Mouse (Mus musculus): ENCODE results near the gene Snx9.
A peak's percentile ranks its signal among the peaks of the same experiment; 100 is the strongest.

The Snx9 gene

DNA sequence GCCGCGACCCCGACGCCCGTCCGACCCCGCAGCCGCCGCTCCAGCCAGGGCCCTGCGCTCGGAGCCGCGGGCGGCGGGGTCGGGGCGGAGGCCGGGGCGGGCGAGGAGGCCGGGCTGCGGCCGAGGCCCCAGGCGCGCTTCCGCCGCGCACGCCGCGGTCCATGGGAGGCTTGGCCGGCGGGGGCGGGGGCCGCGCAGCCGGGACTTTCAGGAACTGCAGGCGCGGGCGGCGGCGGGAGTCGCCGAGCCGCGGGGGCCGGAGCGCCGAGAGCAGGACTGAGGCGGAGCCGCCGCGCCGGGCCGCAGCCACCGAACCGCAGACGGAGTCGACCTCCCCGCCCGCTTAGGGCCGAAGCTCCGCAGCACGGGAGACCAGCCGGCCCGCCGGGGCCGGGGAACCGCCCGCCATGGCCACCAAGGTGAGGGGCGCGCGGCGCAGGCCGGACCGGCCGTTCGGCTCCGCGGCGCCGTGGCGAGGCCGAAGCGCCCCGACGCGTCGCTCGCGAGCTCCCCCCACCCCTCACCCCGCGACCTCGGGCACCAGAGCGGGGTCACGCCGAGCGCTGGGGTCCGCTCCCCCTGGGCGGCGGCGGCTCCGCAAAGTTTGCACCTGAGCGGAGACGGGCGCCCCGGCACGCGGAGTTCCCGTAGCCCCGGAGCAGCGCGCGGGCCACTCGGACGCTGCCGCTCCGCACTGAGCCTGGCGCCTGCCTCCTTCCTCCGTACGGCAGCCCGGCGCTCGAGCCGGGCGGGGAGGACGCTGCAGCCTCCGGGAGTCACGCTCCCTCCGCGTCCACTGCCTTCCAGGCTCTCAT, at the start of gene Snx9:
Gene Snx9, plus strand, starts transcription at position 202 of the 815 bp plus-strand sequence.
- DNase-seq (ENCODE audit: low spot score): peak; percentile 78

DNA sequence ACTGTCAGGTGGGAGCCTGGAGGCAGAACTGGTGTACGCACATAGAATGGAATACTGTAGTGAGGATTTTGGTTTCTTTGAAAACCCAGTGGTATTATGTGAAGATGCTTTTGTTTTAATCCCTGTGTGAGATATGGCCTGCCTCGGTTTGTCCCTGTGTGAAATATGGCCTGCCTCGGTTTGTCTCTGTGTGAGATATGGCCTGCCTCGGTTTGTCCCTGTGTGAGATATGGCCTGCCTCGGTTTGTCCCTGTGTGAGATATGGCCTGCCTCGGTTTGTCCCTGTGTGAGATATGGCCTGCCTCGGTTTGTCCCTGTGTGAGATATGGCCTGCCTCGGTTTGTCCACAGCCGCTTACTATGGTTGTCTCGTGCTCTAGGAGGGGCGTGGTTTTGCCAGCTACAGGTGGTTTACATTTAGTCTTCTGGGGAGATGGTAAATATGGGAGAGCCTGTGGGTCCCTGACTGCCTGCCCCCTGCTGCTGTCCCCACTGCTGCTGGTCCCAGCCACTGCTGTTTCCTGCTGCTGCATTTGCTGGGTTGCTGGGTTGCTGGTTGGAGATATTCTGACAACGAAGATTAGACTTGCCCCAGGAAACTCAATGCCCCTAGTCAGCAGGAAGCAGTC, 48.9 kb upstream of the Snx9 start:
- DNase-seq (ENCODE audit: low spot score): no peak

DNA sequence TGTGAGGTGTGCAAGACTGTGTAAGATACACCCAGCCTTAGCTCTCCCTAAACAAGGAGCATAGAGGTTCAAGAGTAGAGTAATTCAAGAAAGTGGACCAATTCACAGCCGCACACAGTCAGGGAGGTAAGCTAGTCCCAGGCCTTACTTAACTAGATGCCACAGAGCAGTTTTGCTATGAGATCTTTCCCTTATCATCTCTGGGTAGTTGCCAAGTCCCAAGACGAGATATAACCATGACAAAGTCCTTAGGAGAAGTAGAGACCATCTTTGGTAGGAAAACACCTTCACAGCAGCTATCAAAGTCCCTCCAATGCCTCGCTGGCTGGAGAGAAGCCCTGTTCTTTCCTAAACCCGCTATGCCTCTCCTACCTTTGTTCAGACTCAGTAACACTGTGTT, 47.5 kb upstream of the Snx9 start:
- no peak for DNase-seq (ENCODE audit: low spot score)

DNA sequence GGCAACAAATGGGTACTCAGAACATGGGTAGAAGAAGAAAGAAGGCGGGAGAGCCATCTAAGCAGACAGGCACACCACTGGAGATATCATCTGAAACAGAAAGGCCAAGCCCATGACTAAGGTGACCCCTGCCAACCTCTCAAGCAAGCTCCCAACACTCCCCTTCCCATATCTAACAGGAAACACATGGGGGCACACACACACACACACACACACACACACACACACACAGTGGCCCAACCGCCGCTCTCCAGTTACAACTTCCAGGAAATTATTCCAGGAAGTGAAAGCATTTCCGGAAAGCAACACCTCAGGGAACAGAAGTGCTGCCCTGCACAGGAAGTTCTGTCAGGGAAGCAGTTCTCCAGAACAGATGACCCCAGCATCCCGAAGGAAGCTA, 46.9 kb upstream of the Snx9 start:
- no peak for DNase-seq (ENCODE audit: low spot score)

DNA sequence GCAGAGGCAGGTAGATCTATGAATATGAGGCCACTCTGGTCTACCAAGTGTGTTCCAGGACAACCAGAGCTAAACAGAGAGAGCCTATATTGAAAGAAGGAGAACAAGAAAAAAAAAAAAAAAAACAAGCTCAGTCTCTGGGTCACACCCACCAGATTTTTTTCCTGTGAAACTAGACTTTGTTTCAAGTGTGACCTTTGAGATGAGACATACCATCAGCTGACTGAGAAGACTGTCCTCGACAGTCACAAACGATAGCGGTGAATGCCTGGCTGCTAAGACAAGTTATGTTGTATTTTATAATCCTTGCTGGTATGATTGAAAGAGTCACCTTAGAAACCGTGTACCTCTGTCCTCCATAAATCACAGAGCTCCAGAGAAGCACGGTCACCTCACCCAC, 45.8 kb upstream of the Snx9 start:
- DNase-seq (ENCODE audit: low spot score): no peak

DNA sequence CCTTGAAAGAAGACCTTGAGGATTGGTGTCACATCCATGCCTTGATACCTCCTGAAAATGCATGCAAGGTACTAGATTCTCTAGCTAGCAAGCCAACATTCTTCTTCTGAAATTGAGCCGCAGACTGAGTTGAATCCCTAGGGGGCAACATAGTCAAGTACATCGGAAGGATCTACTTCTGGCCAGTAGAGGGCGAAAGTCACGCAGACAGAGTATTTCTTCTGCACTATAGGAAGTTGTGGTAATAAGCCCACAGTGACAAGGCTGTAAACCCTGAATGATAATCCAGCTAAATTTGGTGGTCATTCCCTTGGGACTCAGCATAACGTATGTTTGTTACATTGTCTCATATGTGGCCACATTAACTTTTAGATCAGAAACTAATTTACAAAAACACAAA, 45.3 kb upstream of the Snx9 start:
- DNase-seq (ENCODE audit: low spot score): peak; percentile 48

DNA sequence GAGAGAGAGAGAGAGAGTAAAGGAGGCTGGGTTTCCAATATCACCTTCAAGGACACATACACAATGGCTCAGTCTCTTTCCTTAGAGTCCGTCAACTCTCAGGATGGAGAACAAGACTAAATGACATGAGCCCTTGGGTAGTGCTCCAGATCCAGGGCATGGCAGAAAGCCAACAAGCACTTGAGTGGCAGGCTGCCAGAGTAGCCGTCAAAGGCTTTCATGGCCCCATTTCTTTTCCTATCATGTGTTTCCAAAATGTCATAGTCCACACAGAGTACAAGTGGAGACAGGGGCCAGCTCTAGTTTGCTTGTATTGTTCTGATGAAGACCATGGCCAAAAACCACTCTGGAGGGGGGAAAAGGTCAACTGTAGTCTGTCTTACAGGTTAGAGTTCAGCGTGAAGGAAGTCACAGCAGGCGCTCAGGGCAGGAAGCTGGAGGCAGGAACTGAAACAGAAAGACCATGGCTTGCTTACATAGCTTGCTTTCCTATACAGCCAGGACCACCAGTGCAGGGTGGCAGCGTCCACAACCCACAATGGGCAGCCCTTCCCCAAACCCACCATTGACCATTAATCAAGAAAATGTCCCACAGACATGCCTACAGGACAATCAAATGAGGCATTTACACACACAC, 43.9 kb upstream of the Snx9 start:
- no peak for DNase-seq (ENCODE audit: low spot score)

DNA sequence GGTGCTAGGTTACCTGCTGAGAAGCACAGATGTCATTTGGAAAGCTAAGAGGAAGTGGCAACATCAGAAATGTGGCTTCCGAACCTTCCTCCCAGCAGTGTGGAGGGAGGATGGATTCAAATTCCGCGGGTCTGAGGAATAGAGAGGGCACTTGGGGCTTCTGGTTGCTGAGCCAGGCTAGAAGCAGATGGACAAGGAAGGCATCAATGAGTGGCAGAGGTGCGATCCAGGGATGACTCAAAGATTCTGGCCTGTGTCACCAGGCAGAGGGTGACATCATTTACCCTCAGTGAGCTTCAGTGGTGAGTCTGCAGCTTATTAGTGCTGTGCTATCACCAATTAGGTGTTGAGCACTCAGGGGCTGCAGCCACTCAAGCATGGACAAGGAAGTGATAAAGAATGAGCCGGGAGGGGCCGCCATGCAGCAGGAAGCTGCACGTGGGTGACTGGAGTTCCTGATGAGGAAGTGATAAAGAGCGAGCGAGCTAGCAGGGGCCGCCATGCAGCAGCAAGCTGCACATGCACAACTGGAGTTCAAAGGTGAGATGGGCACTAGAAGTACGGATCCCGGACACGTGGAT, 42.8 kb upstream of the Snx9 start:
- DNase-seq (ENCODE audit: low spot score): no peak

DNA sequence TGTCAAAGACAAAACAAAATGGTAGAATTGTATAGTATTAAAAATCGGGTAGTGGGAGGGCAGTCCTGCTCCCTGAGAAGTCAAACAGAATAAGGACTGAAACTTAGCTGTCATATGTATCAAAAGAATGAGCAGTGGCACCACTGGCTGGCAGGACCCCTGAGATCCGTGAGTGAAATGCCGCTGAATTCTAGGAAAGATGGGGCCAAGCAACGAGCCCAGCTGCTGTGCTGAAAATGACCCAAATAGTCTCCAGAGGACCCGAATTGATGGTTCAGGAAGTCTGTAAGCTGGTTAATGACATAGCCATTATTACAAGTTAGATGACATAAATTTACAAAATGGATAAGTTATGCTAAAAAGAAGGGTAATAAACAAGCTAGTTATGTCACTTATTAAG, 42.2 kb upstream of the Snx9 start:
- no peak for DNase-seq (ENCODE audit: low spot score)

DNA sequence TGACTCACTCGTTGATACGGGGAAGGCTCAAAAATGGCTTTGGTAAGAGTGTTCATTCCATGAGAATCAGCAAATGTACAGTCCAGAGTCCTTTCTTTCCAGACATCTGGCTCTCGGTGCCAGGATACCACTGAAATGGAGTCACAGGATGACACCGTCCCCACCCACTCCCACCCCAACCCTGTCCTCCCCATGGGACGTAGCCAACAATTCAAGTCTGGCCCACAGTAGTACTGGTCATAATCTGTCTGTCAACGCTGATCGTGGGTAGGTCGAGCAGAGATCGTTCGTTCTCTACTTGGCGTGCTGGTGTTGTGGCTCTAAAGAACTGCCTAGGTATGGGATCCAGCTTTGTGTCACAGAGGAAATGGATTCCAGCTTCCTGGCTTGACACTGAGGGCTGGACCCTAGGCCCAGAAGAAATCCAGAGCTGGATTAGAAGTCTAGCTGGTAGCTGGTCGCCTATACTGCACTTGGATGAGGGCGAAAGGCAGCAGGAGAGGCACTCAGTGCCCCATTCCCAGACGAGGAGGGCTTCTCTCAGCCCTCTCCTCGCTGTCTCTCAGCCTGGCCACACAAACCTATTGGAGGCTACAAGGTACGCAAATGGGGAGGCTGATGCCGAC, 41.6 kb upstream of the Snx9 start:
- no peak for DNase-seq (ENCODE audit: low spot score)

DNA sequence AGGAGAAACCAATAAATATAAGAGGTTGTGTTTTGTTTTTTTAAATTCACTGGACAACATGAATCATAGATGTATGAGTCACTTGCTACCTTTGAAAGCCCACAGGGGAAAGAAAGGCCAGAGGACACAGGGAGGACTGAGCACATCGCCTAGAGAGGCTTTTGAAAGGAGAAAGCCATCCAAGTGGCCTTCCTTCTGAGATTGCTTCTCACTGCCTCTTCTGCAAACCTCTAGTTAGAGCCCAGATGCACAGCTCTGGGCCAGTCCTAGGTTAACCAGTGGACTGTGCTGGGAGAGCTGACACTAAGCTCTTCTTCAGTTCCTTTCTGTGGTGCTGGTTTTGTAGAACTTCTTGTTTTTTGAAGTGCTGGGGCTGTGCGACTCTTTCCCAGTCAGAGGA, 40.9 kb upstream of the Snx9 start:
- no peak for DNase-seq (ENCODE audit: low spot score)

DNA sequence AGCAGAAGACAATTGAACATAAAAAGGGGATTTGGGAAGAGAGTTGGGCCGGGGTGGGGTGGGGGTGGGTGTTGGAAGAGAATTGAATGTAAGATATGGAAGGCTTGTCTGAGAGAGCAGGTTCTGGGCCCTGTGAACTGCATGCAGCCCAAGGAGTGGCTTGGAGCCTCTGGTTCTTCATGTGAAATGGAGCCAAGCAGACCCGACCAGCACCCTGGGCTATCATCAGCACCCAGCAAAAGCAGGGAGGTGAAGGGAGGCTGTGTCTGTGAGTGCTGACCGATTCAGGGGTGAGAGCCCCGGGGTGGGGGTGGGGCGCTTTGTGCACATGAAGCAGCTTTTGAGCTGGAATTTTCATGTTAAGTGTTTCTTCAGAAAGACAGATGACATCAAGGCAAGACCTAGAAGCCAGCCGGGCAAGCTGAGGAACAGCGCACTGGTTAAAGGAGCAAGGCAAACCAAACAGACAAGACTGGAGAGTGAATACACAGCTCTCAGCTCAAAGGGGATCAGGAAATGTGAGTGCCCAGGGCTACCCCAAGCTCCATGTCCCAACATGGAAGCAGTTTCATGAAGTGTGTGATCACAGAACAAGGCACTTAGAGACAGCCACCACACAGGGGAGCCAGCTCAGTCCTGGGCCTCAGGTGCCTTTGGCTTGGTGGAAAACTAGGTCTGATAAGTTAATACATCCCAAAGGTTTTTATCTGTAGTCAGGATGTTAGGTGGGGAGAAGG, 40.1 kb upstream of the Snx9 start:
- no peak for DNase-seq (ENCODE audit: low spot score)

DNA sequence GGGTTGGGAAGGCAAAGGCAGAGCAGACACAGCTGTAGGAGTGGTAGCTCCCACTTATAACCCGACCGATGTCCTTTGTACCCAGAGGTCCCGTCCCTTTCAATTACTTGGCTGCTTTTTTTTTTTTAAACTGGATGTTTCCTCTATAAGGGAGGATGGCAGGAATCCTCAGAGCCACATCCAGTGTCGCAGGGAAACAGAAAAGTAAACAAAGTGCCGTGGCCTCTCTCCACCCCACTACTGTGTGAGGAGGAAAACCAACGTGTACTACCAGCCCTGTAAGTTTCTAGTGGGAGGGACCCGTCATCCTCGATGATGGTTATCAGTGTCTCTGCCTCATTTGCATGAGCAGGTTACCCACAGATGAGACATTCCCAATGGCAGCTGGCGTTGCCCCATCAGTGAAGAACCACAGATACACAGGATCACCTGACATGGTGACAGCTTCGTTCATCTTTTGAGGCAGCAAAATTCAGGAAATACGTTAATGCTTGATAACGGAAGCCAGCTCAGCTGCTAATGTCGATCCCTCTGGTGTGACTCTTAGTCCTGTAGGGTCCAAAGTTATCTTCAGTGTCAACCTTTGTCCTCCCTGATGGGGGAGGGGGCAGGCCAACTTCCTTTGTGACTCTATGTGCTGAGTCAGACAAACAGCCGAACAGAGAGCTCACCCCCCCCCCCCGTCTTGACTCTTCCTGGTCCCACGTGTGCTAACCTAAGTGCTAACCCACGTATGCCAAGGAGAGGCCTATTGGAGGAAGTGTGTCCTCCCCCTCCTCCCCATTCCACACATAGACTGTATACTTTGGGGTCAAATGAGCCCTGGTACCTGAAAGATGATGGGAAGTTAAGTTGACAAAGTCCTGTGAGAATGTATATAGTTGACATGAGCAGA, 39.1 kb upstream of the Snx9 start:
- no peak for DNase-seq (ENCODE audit: low spot score)

DNA sequence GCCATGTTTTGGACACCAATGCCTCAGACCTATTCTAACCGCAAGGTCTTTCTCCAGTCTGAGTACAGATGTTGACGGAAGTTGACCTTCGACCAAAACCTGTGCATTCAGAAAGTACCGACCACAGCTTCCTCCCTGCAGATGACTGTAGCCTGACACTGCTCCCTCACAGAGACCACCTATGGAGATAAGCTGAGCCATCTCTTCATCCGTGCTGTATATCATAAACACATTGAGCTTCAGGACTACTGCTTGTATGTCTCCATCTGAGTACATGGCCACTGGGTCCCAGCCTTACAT, 38.5 kb upstream of the Snx9 start:
- no peak for DNase-seq (ENCODE audit: low spot score)

DNA sequence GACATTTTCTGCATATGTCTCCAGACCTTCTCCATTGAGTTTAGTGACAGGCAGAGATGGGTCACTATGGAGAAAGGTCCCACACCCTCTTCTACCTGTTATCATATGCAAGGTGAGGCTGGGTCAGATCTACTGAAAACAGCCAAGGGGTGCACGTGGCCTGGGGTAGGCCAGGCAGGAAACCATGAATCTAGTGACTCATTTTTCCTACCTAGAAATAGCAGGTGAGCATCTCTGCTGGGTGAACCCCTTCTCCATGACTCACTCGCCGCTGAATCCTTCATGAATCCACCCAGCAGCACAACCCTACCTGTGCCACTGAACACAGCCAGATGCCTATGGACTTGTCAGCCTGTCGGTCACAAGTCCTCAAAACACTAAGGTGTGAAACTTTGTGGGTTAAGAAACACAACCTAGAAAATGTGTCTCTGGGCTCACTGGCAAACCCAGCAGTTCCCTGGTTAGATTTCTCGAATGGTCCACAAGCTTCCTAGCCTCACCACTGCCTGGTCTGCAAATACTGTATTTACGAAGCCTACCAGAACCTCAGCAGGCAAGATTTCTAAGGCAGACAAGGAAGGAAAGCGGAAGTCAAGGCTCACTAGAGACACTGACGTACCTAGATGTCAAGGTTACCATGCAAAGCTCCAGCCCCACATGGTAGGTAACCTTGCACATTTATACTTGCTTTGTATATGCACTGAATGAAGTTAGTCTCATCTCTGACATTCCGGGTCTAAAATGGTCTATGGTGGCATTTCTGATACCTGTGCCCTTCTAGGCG, 37.7 kb upstream of the Snx9 start:
- no peak for DNase-seq (ENCODE audit: low spot score)

DNA sequence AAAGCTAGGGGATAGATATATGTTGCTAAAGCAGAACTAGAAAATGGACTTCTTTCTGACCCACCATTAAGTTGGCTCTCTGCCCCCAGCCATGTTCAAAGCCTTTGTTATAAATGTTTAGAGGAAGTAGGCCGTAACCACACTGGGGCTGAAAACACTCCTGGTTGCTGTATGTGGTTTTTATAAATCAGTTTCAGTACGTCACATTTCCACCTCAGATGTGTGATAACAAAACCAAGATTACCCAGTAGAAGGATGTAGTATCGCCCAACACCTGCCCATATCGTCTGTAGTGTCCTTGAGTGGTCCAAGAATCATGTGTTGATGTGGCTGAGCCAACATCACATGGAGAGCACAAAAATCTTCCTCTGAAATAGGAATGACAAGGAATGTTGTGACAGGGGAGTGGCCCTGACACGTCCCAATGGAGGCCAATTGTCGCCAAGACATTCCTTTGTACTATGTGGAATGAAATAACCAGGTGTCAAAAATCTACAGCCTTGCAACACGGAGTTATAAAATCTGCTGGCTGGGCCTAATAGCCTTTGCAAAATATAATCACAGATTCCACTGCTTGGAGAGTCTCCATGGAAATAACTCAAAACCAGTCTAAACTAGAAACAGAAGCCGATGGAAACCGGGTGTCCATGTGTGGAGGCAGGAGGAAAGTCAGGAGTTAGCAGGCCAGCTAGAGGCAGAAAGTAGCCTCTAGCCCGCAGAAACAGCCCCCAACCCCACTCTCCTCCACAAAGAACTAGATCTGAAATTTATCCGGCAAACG, 36.6 kb upstream of the Snx9 start:
- DNase-seq (ENCODE audit: low spot score): no peak

DNA sequence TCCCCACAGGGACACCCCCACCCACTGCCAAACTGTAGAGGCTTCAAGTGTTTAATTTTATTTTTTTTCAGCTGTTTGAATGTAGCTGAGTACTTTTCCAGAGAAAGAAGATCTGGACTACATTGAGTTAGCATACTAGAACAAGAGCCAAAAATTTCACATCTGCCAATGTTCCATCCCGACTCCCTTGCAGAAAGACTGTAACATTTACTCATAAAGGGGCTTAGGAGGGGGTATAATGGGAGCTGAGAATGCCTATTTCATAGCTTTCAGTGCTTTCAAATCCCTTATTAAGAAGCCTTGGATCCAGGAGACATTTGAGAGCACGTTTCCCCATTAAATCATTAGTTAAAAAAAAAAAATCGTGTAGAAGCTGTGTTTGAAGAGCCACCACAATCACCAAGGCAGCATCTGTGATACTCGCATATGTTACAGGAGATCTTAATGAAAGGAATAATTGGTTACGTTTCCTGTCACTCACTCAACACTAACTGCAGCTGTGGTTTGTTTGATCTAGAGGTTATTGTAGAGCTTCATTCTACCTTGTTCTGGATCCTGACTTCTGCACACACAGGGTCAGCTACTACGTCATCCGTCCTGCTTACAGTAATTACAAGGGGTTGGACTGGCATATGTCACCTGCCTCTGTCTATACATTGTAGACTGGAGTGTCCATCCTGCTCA, 35.8 kb upstream of the Snx9 start:
- DNase-seq (ENCODE audit: low spot score): no peak

DNA sequence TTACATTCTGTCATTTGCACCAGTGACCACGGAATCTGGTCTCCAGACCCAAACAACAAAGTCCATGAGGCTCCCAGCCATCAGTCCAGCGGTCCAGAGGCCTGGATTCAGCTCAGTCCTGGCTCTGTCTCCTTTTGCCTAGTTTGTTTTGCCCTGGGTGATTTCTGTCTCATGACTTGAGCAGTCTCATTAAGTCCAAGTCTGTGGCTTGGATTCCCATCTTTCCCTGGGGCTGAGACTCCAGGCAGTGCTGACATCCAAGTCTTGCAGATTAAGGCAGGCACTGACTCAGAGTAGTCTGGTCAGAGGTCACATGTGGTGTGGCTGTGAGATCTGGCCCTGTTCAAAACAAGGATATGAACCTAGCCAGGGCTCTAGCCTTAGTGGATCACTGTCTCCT, 35.2 kb upstream of the Snx9 start:
- DNase-seq (ENCODE audit: low spot score): no peak

DNA sequence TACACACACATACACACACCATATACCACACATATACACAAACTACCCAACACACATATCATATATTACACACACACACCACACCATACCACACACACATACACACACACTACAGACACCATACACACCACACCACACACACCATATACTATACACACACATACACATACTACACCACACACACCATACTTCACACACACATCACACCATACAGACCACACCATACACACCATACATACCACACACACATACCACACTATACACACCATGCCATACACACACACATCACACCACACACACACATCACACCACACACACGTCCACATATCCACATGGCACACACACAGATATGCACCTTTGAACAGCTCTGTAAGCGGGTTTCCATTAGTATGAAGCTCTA, 34.3 kb upstream of the Snx9 start:
- no peak for DNase-seq (ENCODE audit: low spot score)

Data from testis, postnatal 14 days (tissue).